Mouse (Mus musculus) liver, postnatal 0 days (tissue): ENCODE data around the gene Gimap4.

ENCODE experiments used
- CTCF ChIP-seq: sonication (generic); IDR thresholded peaks from 2 replicates; pipeline ENCODE4 v1.5.1; 2016; ENCODE audit warnings: antibody characterized with exemption, low read depth
- EP300 ChIP-seq: IDR thresholded peaks from 2 replicates; pipeline ENCODE4 v1.6.1; 2016; ENCODE audit warnings: antibody characterized with exemption, low read depth, mild to moderate bottlenecking

GRCm38 (mm10) chr6:48733660-48734059 lies 49.3 kb downstream of the Gimap4 start:
- TF ChIP-seq CTCF, result no peak
- TF ChIP-seq EP300, result no peak
